Mouse (Mus musculus): ENCODE measurements around the gene Ppp1r13l. TPM values are rescaled to one million over a fixed set of nuclear protein-coding genes. Genes with fewer than 3 reads are reported as not detected.

Ppp1r13l gene
- polyA plus RNA-seq, 1 experiment from 2014 or later, result 12.4 TPM

DNA sequence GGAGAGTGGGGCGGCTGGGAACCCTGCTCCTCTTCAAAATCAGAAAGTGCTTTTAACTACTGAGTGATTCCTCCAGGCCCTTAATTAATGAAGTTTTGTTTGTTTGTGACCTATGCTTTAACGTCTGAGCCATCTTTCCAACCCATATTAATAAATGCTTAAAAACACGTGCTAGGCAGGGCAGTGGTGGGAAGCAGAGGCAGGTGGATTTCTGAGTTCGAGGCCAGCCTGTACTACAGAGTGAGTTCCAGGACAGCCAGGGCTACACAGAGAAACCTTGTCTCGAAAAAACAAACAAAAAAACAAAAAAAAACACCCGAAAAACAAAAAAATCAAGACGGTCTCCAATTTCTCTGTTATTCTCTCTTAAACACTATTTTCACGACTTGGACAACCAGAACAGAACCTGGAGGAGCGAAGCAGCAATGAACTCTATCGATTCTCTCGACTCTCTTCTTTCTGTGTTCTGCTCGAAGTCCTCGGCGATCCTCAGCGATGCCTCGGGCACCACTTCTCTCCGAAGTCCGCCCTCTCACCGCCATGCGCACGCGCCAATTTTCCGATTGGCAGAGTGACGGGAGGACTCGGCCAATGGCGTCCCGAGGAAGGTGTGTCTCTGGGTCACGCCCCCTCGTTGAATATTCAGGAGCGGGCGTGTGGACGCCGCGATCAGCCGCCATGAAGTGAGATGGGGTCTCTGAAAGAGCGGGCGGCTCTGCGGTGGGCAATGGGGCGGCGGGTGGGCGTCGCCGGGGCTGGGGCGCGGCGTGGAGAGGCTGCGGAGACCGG, 22.0 kb downstream of the Ppp1r13l start, which contains the start of gene Ercc2:
Gene Ercc2, plus strand, starts transcription at position 634 of the 789 bp plus-strand sequence.
- Histone ChIP-seq H3K9ac (ENCODE audit: low read depth, low read length) (peak within 1 kb of the TSS; percentile 83), H3K4me3 (ENCODE audit: low read depth, low read length) (peak within 1 kb of the TSS; percentile 92), H3K4me2 (peak within 1 kb of the TSS; percentile 95), H3K36me3 (ENCODE audit: control insufficient read depth, insufficient read depth, low read length) (peaks cover 15% of the 10 kb centered on the region), H3K4me1 (ENCODE audit: control insufficient read depth, insufficient read depth, low read length) (peaks cover 7% of the 10 kb centered on the region; the same call in 1 of the 2 replicates), H3K27ac (ENCODE audit: low read depth, low read length) (0 out of 2 replicates have a peak within 1 kb of the TSS, but pooled peaks have one; percentile 15), H3K9me3 (replicated peaks; ENCODE audit: control insufficient read depth, low read length) (no peaks in the 10 kb centered on the region), H3K27me3 (ENCODE audit: control insufficient read depth, insufficient read depth, low read length) (no peaks in the 10 kb centered on the region)
- WGBS (ENCODE audit: insufficient replicate concordance), result 5% methylated on average over 48 of the region's 48 CpGs
- ATAC-seq (replicated peaks; ENCODE audit: insufficient number of reproducible peaks, low FRiP score, low TSS enrichment), result peak; percentile 92

- under 1% methylated on average over 23 of the region's 37 CpGs for WGBS (ENCODE audit: insufficient replicate concordance)
- H3K4me1 ChIP-seq (ENCODE audit: control insufficient read depth, insufficient read depth, low read length), result peaks cover 7% of the 10 kb centered on the region; the same call in 1 of the 2 replicates
- no peaks in the 10 kb centered on the region for H3K27me3 ChIP-seq (ENCODE audit: control insufficient read depth, insufficient read depth, low read length)
- H3K36me3 ChIP-seq (ENCODE audit: control insufficient read depth, insufficient read depth, low read length), result peaks cover 16% of the 10 kb centered on the region
- peak overlapping the region; percentile 83 for H3K9ac ChIP-seq (ENCODE audit: low read depth, low read length)
- H3K9me3 ChIP-seq (replicated peaks; ENCODE audit: control insufficient read depth, low read length), result no peaks in the 10 kb centered on the region
- peak; percentile 40; the same call in 1 of the 2 replicates for ATAC-seq (replicated peaks; ENCODE audit: insufficient number of reproducible peaks, low FRiP score, low TSS enrichment)
- H3K4me2 ChIP-seq, result peak overlapping the region; percentile 95
- H3K4me3 ChIP-seq (ENCODE audit: low read depth, low read length), result peak overlapping the region; percentile 92
- H3K27ac ChIP-seq (ENCODE audit: low read depth, low read length), result 0 out of 2 replicates have a peak overlapping the region, but pooled peaks have one; percentile 15
Observed at GRCm38 (mm10) chr7:19382166-19382541, 22.6 kb downstream of the Ppp1r13l start.

DNA sequence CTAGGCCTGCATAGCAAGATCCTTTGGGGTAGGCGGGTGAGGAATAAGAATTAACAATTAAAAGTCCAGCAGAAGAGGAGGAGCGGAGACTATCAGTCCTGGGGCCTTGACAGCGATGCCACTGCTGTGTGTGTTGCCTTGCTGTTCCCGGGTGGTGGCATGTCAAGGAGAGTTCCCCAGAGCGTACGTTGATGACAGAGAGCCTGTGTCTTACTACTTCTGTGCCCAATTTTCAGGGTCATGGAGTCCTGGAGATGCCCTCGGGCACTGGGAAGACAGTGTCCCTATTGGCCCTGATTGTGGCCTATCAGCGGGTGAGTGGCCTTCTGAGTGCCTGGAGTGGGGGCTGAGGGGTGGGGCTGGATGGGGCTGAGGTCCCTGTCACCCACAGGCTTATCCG, 24.2 kb downstream of the Ppp1r13l start:
- Histone ChIP-seq H3K4me1 (ENCODE audit: control insufficient read depth, insufficient read depth, low read length) (peaks cover 7% of the 10 kb centered on the region; the same call in 1 of the 2 replicates), H3K9me3 (replicated peaks; ENCODE audit: control insufficient read depth, low read length) (no peaks in the 10 kb centered on the region), H3K27ac (ENCODE audit: low read depth, low read length) (no peak overlapping the region), H3K9ac (ENCODE audit: low read depth, low read length) (no peak overlapping the region), H3K27me3 (ENCODE audit: control insufficient read depth, insufficient read depth, low read length) (no peaks in the 10 kb centered on the region), H3K36me3 (ENCODE audit: control insufficient read depth, insufficient read depth, low read length) (peaks cover 20% of the 10 kb centered on the region), H3K4me3 (ENCODE audit: low read depth, low read length) (no peak overlapping the region), H3K4me2 (no peak overlapping the region)
- WGBS (ENCODE audit: insufficient replicate concordance), result 83% methylated on average over 9 of the region's 9 CpGs
- ATAC-seq (replicated peaks; ENCODE audit: insufficient number of reproducible peaks, low FRiP score, low TSS enrichment), result no peak

- Histone ChIP-seq H3K4me1 (ENCODE audit: control insufficient read depth, insufficient read depth, low read length) (no peaks in the 10 kb centered on the region), H3K4me3 (ENCODE audit: low read depth, low read length) (no peak overlapping the region), H3K4me2 (no peak overlapping the region), H3K9me3 (replicated peaks; ENCODE audit: control insufficient read depth, low read length) (no peaks in the 10 kb centered on the region), H3K27ac (ENCODE audit: low read depth, low read length) (no peak overlapping the region), H3K36me3 (ENCODE audit: control insufficient read depth, insufficient read depth, low read length) (peaks cover 52% of the 10 kb centered on the region), H3K9ac (ENCODE audit: low read depth, low read length) (no peak overlapping the region), H3K27me3 (ENCODE audit: control insufficient read depth, insufficient read depth, low read length) (no peaks in the 10 kb centered on the region)
- 76% methylated on average over 10 of the region's 10 CpGs for WGBS (ENCODE audit: insufficient replicate concordance)
- ATAC-seq (replicated peaks; ENCODE audit: insufficient number of reproducible peaks, low FRiP score, low TSS enrichment), result no peak
Observed at GRCm38 (mm10) chr7:19388699-19389413, 29.3 kb downstream of the Ppp1r13l start.

DNA sequence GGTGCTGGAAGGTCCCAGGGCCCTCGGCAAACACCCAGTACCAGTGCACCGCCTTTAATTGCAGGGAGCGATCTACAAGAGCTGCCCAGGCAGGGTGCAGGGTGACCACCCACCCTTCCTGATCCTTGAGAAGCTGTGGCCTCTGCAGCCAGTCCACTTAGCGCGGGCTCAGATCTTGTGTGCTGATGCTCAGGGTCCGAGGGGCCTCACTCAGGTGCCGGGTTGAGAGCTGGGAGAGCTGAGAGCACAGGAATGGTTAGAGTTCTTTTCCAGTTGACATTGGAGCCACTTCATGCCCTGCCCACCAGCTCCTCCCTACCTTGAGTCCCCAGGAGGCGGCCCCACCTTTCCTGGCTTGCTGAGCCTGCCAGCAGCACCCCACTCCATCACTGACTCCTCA, 34.9 kb downstream of the Ppp1r13l start:
- H3K4me1 ChIP-seq (ENCODE audit: control insufficient read depth, insufficient read depth, low read length), result 0 out of 2 replicates have a peak, but pooled peaks cover 2% of the 10 kb centered on the region
- WGBS (ENCODE audit: insufficient replicate concordance), result 88% methylated on average over 8 of the region's 8 CpGs
- no peak for ATAC-seq (replicated peaks; ENCODE audit: insufficient number of reproducible peaks, low FRiP score, low TSS enrichment)
- no peaks in the 10 kb centered on the region for H3K9me3 ChIP-seq (replicated peaks; ENCODE audit: control insufficient read depth, low read length)
- peaks cover 37% of the 10 kb centered on the region for H3K36me3 ChIP-seq (ENCODE audit: control insufficient read depth, insufficient read depth, low read length)
- 0 out of 2 replicates have a peak, but pooled peaks cover 4% of the 10 kb centered on the region for H3K27me3 ChIP-seq (ENCODE audit: control insufficient read depth, insufficient read depth, low read length)
- no peak overlapping the region for H3K27ac ChIP-seq (ENCODE audit: low read depth, low read length)
- H3K4me3 ChIP-seq (ENCODE audit: low read depth, low read length), result no peak overlapping the region
- no peak overlapping the region for H3K4me2 ChIP-seq
- no peak overlapping the region for H3K9ac ChIP-seq (ENCODE audit: low read depth, low read length)

GRCm38 (mm10) chr7:19399496-19400280, 40.1 kb downstream of the Ppp1r13l start:
- peak overlapping the region; percentile 78 for H3K4me2 ChIP-seq
- peak overlapping the region; percentile 40 for H3K4me3 ChIP-seq (ENCODE audit: low read depth, low read length)
- 2% methylated on average over 26 of the region's 27 CpGs for WGBS (ENCODE audit: insufficient replicate concordance)
- H3K9me3 ChIP-seq (replicated peaks; ENCODE audit: control insufficient read depth, low read length), result peaks cover 5% of the 10 kb centered on the region
- H3K27ac ChIP-seq (ENCODE audit: low read depth, low read length), result no peak overlapping the region
- peak overlapping the region; percentile 66 for H3K9ac ChIP-seq (ENCODE audit: low read depth, low read length)
- H3K36me3 ChIP-seq (ENCODE audit: control insufficient read depth, insufficient read depth, low read length), result peaks cover 1% of the 10 kb centered on the region
- 0 out of 2 replicates have a peak, but pooled peaks cover 8% of the 10 kb centered on the region for H3K4me1 ChIP-seq (ENCODE audit: control insufficient read depth, insufficient read depth, low read length)
- peak; percentile 33; the same call in 1 of the 2 replicates for ATAC-seq (replicated peaks; ENCODE audit: insufficient number of reproducible peaks, low FRiP score, low TSS enrichment)
- H3K27me3 ChIP-seq (ENCODE audit: control insufficient read depth, insufficient read depth, low read length), result peaks cover 42% of the 10 kb centered on the region

GRCm38 (mm10) chr7:19400946-19401345, 41.4 kb downstream of the Ppp1r13l start:
- WGBS (ENCODE audit: insufficient replicate concordance), result 70% methylated on average over 4 of the region's 4 CpGs
- H3K4me2 ChIP-seq, result no peak overlapping the region

More at GRCm38 (mm10) chr7:19400946-19401345, 41.4 kb downstream of the Ppp1r13l start:
- no peak overlapping the region for H3K9ac ChIP-seq (ENCODE audit: low read depth, low read length)
- peaks cover 5% of the 10 kb centered on the region for H3K9me3 ChIP-seq (replicated peaks; ENCODE audit: control insufficient read depth, low read length)
- H3K36me3 ChIP-seq (ENCODE audit: control insufficient read depth, insufficient read depth, low read length), result no peaks in the 10 kb centered on the region; the same call in 1 of the 2 replicates
- H3K27ac ChIP-seq (ENCODE audit: low read depth, low read length), result no peak overlapping the region
- 0 out of 2 replicates have a peak, but pooled peaks cover 8% of the 10 kb centered on the region for H3K4me1 ChIP-seq (ENCODE audit: control insufficient read depth, insufficient read depth, low read length)
- H3K27me3 ChIP-seq (ENCODE audit: control insufficient read depth, insufficient read depth, low read length), result peaks cover 45% of the 10 kb centered on the region
- ATAC-seq (replicated peaks; ENCODE audit: insufficient number of reproducible peaks, low FRiP score, low TSS enrichment), result no peak
- no peak overlapping the region for H3K4me3 ChIP-seq (ENCODE audit: low read depth, low read length)

All from heart, embryonic 11.5 days (tissue).